Mouse (Mus musculus): ENCODE results near the gene Slc44a4. TPM values are rescaled to one million over a fixed set of nuclear protein-coding genes. Genes with fewer than 3 reads are reported as not detected.
"Not testable (repeated sequence)": the region's sequence is repeated elsewhere in the genome, so short reads cannot be mapped to it uniquely, and the experiment has no call there.

Gene Slc44a4
- polyA plus RNA-seq, 1 experiment = 0.52 TPM

- Histone ChIP-seq H3K36me3 (ENCODE audit: control insufficient read depth, insufficient read depth, low read length) (no peaks in the 10 kb centered on the region), H3K27ac (ENCODE audit: control insufficient read depth, insufficient read depth, low read depth, low read length) (no peak overlapping the region), H3K4me1 (ENCODE audit: control insufficient read depth, insufficient read depth, low read length) (peaks cover 13% of the 10 kb centered on the region), H3K4me3 (ENCODE audit: control insufficient read depth, low read depth, low read length) (no peak overlapping the region), H3K27me3 (ENCODE audit: control insufficient read depth, insufficient read depth, low read length) (no peaks in the 10 kb centered on the region)
- no peak for TF ChIP-seq CTCF (IDR thresholded peaks at IDR 0.05; ENCODE audit: control insufficient read depth, insufficient read depth, insufficient replicate concordance, low read depth, low read length)
- TF ChIP-seq POLR2A (IDR thresholded peaks at IDR 0.05; ENCODE audit: control insufficient read depth, low read depth, low read length) = no peak
Observed at GRCm38 (mm10) chr17:34943128-34943815, 29.0 kb downstream of the Slc44a4 start.

- TF ChIP-seq POLR2A (IDR thresholded peaks at IDR 0.05; ENCODE audit: control insufficient read depth, low read depth, low read length) = no peak
- TF ChIP-seq CTCF (IDR thresholded peaks at IDR 0.05; ENCODE audit: control insufficient read depth, insufficient read depth, insufficient replicate concordance, low read depth, low read length) = no peak
- Histone ChIP-seq H3K27ac (ENCODE audit: control insufficient read depth, insufficient read depth, low read depth, low read length) (no peak overlapping the region), H3K36me3 (ENCODE audit: control insufficient read depth, insufficient read depth, low read length) (no peaks in the 10 kb centered on the region), H3K27me3 (ENCODE audit: control insufficient read depth, insufficient read depth, low read length) (no peaks in the 10 kb centered on the region), H3K4me1 (ENCODE audit: control insufficient read depth, insufficient read depth, low read length) (peaks cover 13% of the 10 kb centered on the region), H3K4me3 (ENCODE audit: control insufficient read depth, low read depth, low read length) (no peak overlapping the region)
Observed at GRCm38 (mm10) chr17:34944362-34944761, 30.1 kb downstream of the Slc44a4 start.

- TF ChIP-seq CTCF (IDR thresholded peaks at IDR 0.05; ENCODE audit: control insufficient read depth, insufficient read depth, insufficient replicate concordance, low read depth, low read length) (no peak), POLR2A (IDR thresholded peaks at IDR 0.05; ENCODE audit: control insufficient read depth, low read depth, low read length) (no peak)
- Histone ChIP-seq H3K4me1 (ENCODE audit: control insufficient read depth, insufficient read depth, low read length) (peaks cover 3% of the 10 kb centered on the region), H3K4me3 (ENCODE audit: control insufficient read depth, low read depth, low read length) (no peak overlapping the region), H3K27ac (ENCODE audit: control insufficient read depth, insufficient read depth, low read depth, low read length) (no peak overlapping the region), H3K36me3 (ENCODE audit: control insufficient read depth, insufficient read depth, low read length) (no peaks in the 10 kb centered on the region), H3K27me3 (ENCODE audit: control insufficient read depth, insufficient read depth, low read length) (no peaks in the 10 kb centered on the region)
Observed at GRCm38 (mm10) chr17:34946486-34947140, 32.3 kb downstream of the Slc44a4 start.

DNA sequence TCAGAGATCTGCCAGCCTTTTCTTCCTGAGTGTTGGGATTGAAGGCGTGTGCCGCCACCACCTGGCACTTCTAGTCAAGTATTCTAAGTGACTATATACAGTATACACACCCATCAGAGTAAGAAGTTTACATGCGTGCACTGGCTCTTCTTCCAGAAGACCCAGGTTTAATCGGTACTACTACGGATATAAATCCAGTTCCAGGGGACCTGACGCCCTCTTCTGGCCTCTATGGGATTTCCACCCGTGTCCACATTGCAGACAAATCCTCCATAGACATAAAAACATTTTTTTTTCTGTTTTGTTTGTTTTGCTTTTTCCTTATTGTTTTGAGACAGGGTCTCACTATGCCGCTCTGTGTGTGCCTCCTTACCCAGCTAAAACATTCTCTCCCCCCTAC lies 33.3 kb downstream of the Slc44a4 start:
- Histone ChIP-seq H3K4me3 (ENCODE audit: control insufficient read depth, low read depth, low read length) (no peak overlapping the region), H3K4me1 (ENCODE audit: control insufficient read depth, insufficient read depth, low read length) (peaks cover 4% of the 10 kb centered on the region; the same call in 1 of the 2 replicates), H3K36me3 (ENCODE audit: control insufficient read depth, insufficient read depth, low read length) (no peaks in the 10 kb centered on the region), H3K27me3 (ENCODE audit: control insufficient read depth, insufficient read depth, low read length) (no peaks in the 10 kb centered on the region), H3K27ac (ENCODE audit: control insufficient read depth, insufficient read depth, low read depth, low read length) (no peak overlapping the region)
- TF ChIP-seq CTCF (IDR thresholded peaks at IDR 0.05; ENCODE audit: control insufficient read depth, insufficient read depth, insufficient replicate concordance, low read depth, low read length) (no peak), POLR2A (IDR thresholded peaks at IDR 0.05; ENCODE audit: control insufficient read depth, low read depth, low read length) (no peak)

DNA sequence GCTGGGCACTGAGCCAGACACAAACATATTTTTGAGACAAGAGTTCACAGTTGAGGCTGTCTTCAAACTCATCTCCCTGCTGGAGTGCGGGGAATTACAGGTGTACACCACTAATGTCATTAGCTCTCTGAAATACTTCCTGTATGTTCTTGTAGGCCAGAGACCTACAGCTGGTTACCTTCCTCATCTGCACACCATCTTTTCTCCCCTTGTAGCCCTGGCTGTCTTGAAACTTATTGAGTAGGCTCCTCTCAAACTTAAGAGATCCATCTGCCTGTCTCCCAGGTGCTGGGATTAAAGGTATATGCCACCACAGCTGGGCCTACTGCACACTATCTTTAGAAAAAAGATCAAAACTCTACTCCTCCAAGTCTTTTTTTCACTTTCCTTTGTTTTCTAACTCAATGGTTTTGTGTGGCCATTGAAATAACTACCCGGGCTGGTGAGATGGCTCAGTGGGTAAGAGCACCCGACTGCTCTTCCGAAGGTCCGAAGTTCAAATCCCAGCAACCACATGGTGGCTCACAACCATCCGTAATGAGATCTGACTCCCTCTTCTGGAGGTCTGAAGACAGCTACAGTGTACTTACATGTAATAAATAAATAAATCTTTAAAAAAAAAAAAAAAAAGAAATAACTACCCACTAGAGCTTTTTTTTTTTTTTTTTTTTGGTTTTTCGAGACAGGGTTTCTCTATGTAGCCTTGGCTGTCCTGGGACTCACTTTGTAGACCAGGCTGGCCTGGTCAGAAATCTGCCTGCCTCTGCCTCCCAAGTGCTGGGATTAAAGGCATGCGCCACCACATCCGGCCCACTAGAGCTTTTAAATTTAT lies 34.7 kb downstream of the Slc44a4 start:
- not testable (repeated sequence) for H3K36me3 ChIP-seq (ENCODE audit: control insufficient read depth, insufficient read depth, low read length); H3K27me3 ChIP-seq (ENCODE audit: control insufficient read depth, insufficient read depth, low read length); H3K4me1 ChIP-seq (ENCODE audit: control insufficient read depth, insufficient read depth, low read length); H3K4me3 ChIP-seq (ENCODE audit: control insufficient read depth, low read depth, low read length); H3K27ac ChIP-seq (ENCODE audit: control insufficient read depth, insufficient read depth, low read depth, low read length)

DNA sequence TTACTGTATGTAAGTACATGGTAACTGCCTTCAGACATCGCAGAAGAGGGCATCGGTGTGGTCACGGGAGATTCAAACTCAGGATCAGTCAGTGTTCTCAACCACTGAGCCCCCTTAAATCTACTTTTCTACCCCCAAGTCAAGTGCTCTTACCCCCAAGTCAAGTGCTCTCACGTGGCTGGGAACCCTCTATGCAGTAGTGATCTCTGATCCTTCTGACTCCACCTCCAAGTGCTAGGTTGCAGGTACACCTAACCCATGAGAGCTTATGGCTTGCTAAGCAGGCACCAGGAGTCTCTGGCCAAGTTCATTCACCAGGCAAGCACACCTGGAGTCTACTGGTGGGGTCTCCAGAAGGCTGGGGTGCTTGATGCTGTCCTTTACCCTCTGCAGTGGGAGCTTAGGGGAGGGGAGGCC lies 35.3 kb downstream of the Slc44a4 start:
- Histone ChIP-seq H3K4me3 (ENCODE audit: control insufficient read depth, low read depth, low read length) (no peak overlapping the region), H3K27ac (ENCODE audit: control insufficient read depth, insufficient read depth, low read depth, low read length) (no peak overlapping the region), H3K4me1 (ENCODE audit: control insufficient read depth, insufficient read depth, low read length) (peaks cover 4% of the 10 kb centered on the region; the same call in 1 of the 2 replicates), H3K27me3 (ENCODE audit: control insufficient read depth, insufficient read depth, low read length) (no peaks in the 10 kb centered on the region), H3K36me3 (ENCODE audit: control insufficient read depth, insufficient read depth, low read length) (no peaks in the 10 kb centered on the region)
- TF ChIP-seq POLR2A (IDR thresholded peaks at IDR 0.05; ENCODE audit: control insufficient read depth, low read depth, low read length) (no peak), CTCF (IDR thresholded peaks at IDR 0.05; ENCODE audit: control insufficient read depth, insufficient read depth, insufficient replicate concordance, low read depth, low read length) (no peak)
